Mouse (Mus musculus): ENCODE measurements around the gene Ptprd. TPM values are rescaled to one million over a fixed set of nuclear protein-coding genes. Genes with fewer than 3 reads are reported as not detected.

Ptprd gene
- polyA plus RNA-seq, 1 experiment from 2014 or later = 145 TPM

GRCm38 (mm10) chr4:76351201-76351979 lies 1860.4 kb downstream of the Ptprd start:
- Histone ChIP-seq H3K27me3 (ENCODE audit: control insufficient read depth, insufficient read depth, low read length) (no peaks in the 10 kb centered on the region), H3K4me3 (ENCODE audit: low read depth, low read length) (no peak overlapping the region), H3K9me3 (ENCODE audit: control insufficient read depth, low read length) (no peaks in the 10 kb centered on the region), H3K4me2 (ENCODE audit: low read depth, low read length) (no peak overlapping the region), H3K4me1 (ENCODE audit: control insufficient read depth, insufficient read depth, low read length) (peaks cover 9% of the 10 kb centered on the region), H3K27ac (ENCODE audit: low read depth, low read length) (no peak overlapping the region), H3K36me3 (ENCODE audit: control insufficient read depth, insufficient read depth, low read length) (no peaks in the 10 kb centered on the region), H3K9ac (replicated peaks; ENCODE audit: low read depth, low read length) (no peak overlapping the region)
- WGBS = 35% methylated on average over 8 of the region's 8 CpGs
- peak; percentile 50; the same call in 1 of the 2 replicates for ATAC-seq (ENCODE audit: low read depth)

- ATAC-seq (ENCODE audit: low read depth) = no peak
- H3K36me3 ChIP-seq (ENCODE audit: control insufficient read depth, insufficient read depth, low read length) = no peaks in the 10 kb centered on the region
- no peaks in the 10 kb centered on the region for H3K27me3 ChIP-seq (ENCODE audit: control insufficient read depth, insufficient read depth, low read length)
- WGBS = 14% methylated on average over 3 of the region's 3 CpGs
- no peak overlapping the region for H3K4me3 ChIP-seq (ENCODE audit: low read depth, low read length)
- H3K9ac ChIP-seq (replicated peaks; ENCODE audit: low read depth, low read length) = no peak overlapping the region
- H3K4me2 ChIP-seq (ENCODE audit: low read depth, low read length) = no peak overlapping the region
- peaks cover 9% of the 10 kb centered on the region for H3K4me1 ChIP-seq (ENCODE audit: control insufficient read depth, insufficient read depth, low read length)
- H3K27ac ChIP-seq (ENCODE audit: low read depth, low read length) = no peak overlapping the region
- no peaks in the 10 kb centered on the region for H3K9me3 ChIP-seq (ENCODE audit: control insufficient read depth, low read length)
Observed at GRCm38 (mm10) chr4:76350241-76350962, 1861.4 kb downstream of the Ptprd start.

GRCm38 (mm10) chr4:76344059-76344458 lies 1867.7 kb downstream of the Ptprd start:
- ATAC-seq (ENCODE audit: low read depth) = no peak
- Histone ChIP-seq H3K27me3 (ENCODE audit: control insufficient read depth, insufficient read depth, low read length) (no peaks in the 10 kb centered on the region), H3K36me3 (ENCODE audit: control insufficient read depth, insufficient read depth, low read length) (no peaks in the 10 kb centered on the region), H3K4me1 (ENCODE audit: control insufficient read depth, insufficient read depth, low read length) (no peaks in the 10 kb centered on the region), H3K9me3 (ENCODE audit: control insufficient read depth, low read length) (no peaks in the 10 kb centered on the region), H3K9ac (replicated peaks; ENCODE audit: low read depth, low read length) (no peak overlapping the region), H3K4me2 (ENCODE audit: low read depth, low read length) (no peak overlapping the region), H3K4me3 (ENCODE audit: low read depth, low read length) (no peak overlapping the region), H3K27ac (ENCODE audit: low read depth, low read length) (no peak overlapping the region)
- 68% methylated on average over 3 of the region's 3 CpGs for WGBS

- Histone ChIP-seq H3K4me3 (ENCODE audit: low read depth, low read length) (no peak overlapping the region), H3K4me1 (ENCODE audit: control insufficient read depth, insufficient read depth, low read length) (no peaks in the 10 kb centered on the region), H3K36me3 (ENCODE audit: control insufficient read depth, insufficient read depth, low read length) (no peaks in the 10 kb centered on the region), H3K9me3 (ENCODE audit: control insufficient read depth, low read length) (no peaks in the 10 kb centered on the region), H3K9ac (replicated peaks; ENCODE audit: low read depth, low read length) (no peak overlapping the region), H3K27ac (ENCODE audit: low read depth, low read length) (no peak overlapping the region), H3K4me2 (ENCODE audit: low read depth, low read length) (no peak overlapping the region), H3K27me3 (ENCODE audit: control insufficient read depth, insufficient read depth, low read length) (no peaks in the 10 kb centered on the region)
- no peak for ATAC-seq (ENCODE audit: low read depth)
- WGBS = 62% methylated on average over 1 of the region's 1 CpGs
Observed at GRCm38 (mm10) chr4:76337926-76338325, 1873.8 kb downstream of the Ptprd start.

GRCm38 (mm10) chr4:76327346-76327745 lies 1884.4 kb downstream of the Ptprd start:
- 19% methylated on average over 11 of the region's 11 CpGs for WGBS
- Histone ChIP-seq H3K27me3 (ENCODE audit: control insufficient read depth, insufficient read depth, low read length) (no peaks in the 10 kb centered on the region), H3K4me2 (ENCODE audit: low read depth, low read length) (peak overlapping the region; percentile 36), H3K4me1 (ENCODE audit: control insufficient read depth, insufficient read depth, low read length) (peaks cover 24% of the 10 kb centered on the region; the same call in 1 of the 2 replicates), H3K9me3 (ENCODE audit: control insufficient read depth, low read length) (no peaks in the 10 kb centered on the region), H3K27ac (ENCODE audit: low read depth, low read length) (peak overlapping the region; percentile 60), H3K4me3 (ENCODE audit: low read depth, low read length) (0 out of 2 replicates have a peak overlapping the region, but pooled peaks have one; percentile 15), H3K36me3 (ENCODE audit: control insufficient read depth, insufficient read depth, low read length) (no peaks in the 10 kb centered on the region), H3K9ac (replicated peaks; ENCODE audit: low read depth, low read length) (peak overlapping the region; percentile 34; the same call in 1 of the 2 replicates)
- ATAC-seq (ENCODE audit: low read depth) = peak; percentile 41

GRCm38 (mm10) chr4:76325646-76326045 lies 1886.1 kb downstream of the Ptprd start:
- Histone ChIP-seq H3K9ac (replicated peaks; ENCODE audit: low read depth, low read length) (no peak overlapping the region), H3K27ac (ENCODE audit: low read depth, low read length) (no peak overlapping the region), H3K36me3 (ENCODE audit: control insufficient read depth, insufficient read depth, low read length) (no peaks in the 10 kb centered on the region), H3K4me3 (ENCODE audit: low read depth, low read length) (no peak overlapping the region), H3K27me3 (ENCODE audit: control insufficient read depth, insufficient read depth, low read length) (no peaks in the 10 kb centered on the region), H3K4me2 (ENCODE audit: low read depth, low read length) (no peak overlapping the region), H3K9me3 (ENCODE audit: control insufficient read depth, low read length) (no peaks in the 10 kb centered on the region), H3K4me1 (ENCODE audit: control insufficient read depth, insufficient read depth, low read length) (peaks cover 24% of the 10 kb centered on the region; the same call in 1 of the 2 replicates)
- ATAC-seq (ENCODE audit: low read depth) = peak; percentile 23; the same call in 1 of the 2 replicates
- WGBS = 89% methylated on average over 3 of the region's 3 CpGs

GRCm38 (mm10) chr4:76324928-76325327 lies 1886.8 kb downstream of the Ptprd start:
- H3K4me3 ChIP-seq (ENCODE audit: low read depth, low read length) = no peak overlapping the region
- no peak overlapping the region for H3K9ac ChIP-seq (replicated peaks; ENCODE audit: low read depth, low read length)
- peaks cover 24% of the 10 kb centered on the region; the same call in 1 of the 2 replicates for H3K4me1 ChIP-seq (ENCODE audit: control insufficient read depth, insufficient read depth, low read length)
- peak overlapping the region; percentile 44; the same call in 1 of the 2 replicates for H3K27ac ChIP-seq (ENCODE audit: low read depth, low read length)
- H3K9me3 ChIP-seq (ENCODE audit: control insufficient read depth, low read length) = no peaks in the 10 kb centered on the region
- H3K36me3 ChIP-seq (ENCODE audit: control insufficient read depth, insufficient read depth, low read length) = no peaks in the 10 kb centered on the region
- no peaks in the 10 kb centered on the region for H3K27me3 ChIP-seq (ENCODE audit: control insufficient read depth, insufficient read depth, low read length)
- WGBS = 24% methylated on average over 10 of the region's 10 CpGs
- H3K4me2 ChIP-seq (ENCODE audit: low read depth, low read length) = no peak overlapping the region
- ATAC-seq (ENCODE audit: low read depth) = peak; percentile 69

GRCm38 (mm10) chr4:76324509-76324908 lies 1887.3 kb downstream of the Ptprd start:
- no peaks in the 10 kb centered on the region for H3K27me3 ChIP-seq (ENCODE audit: control insufficient read depth, insufficient read depth, low read length)
- 45% methylated on average over 5 of the region's 5 CpGs for WGBS
- H3K4me2 ChIP-seq (ENCODE audit: low read depth, low read length) = no peak overlapping the region
- no peaks in the 10 kb centered on the region for H3K36me3 ChIP-seq (ENCODE audit: control insufficient read depth, insufficient read depth, low read length)
- H3K9me3 ChIP-seq (ENCODE audit: control insufficient read depth, low read length) = no peaks in the 10 kb centered on the region
- no peak overlapping the region for H3K4me3 ChIP-seq (ENCODE audit: low read depth, low read length)
- H3K4me1 ChIP-seq (ENCODE audit: control insufficient read depth, insufficient read depth, low read length) = peaks cover 24% of the 10 kb centered on the region; the same call in 1 of the 2 replicates
- ATAC-seq (ENCODE audit: low read depth) = peak; percentile 32; the same call in 1 of the 2 replicates
- H3K9ac ChIP-seq (replicated peaks; ENCODE audit: low read depth, low read length) = no peak overlapping the region
- no peak overlapping the region; the same call in 1 of the 2 replicates for H3K27ac ChIP-seq (ENCODE audit: low read depth, low read length)

- 71% methylated on average over 4 of the region's 4 CpGs for WGBS
- no peak overlapping the region for H3K4me3 ChIP-seq (ENCODE audit: low read depth, low read length)
- ATAC-seq (ENCODE audit: low read depth) = no peak
Observed at GRCm38 (mm10) chr4:76319874-76320273, 1891.9 kb downstream of the Ptprd start.

More at GRCm38 (mm10) chr4:76319874-76320273, 1891.9 kb downstream of the Ptprd start:
- H3K9me3 ChIP-seq (ENCODE audit: control insufficient read depth, low read length) = no peaks in the 10 kb centered on the region
- no peaks in the 10 kb centered on the region for H3K27me3 ChIP-seq (ENCODE audit: control insufficient read depth, insufficient read depth, low read length)
- H3K9ac ChIP-seq (replicated peaks; ENCODE audit: low read depth, low read length) = no peak overlapping the region
- H3K27ac ChIP-seq (ENCODE audit: low read depth, low read length) = no peak overlapping the region
- no peaks in the 10 kb centered on the region for H3K36me3 ChIP-seq (ENCODE audit: control insufficient read depth, insufficient read depth, low read length)
- H3K4me2 ChIP-seq (ENCODE audit: low read depth, low read length) = no peak overlapping the region
- H3K4me1 ChIP-seq (ENCODE audit: control insufficient read depth, insufficient read depth, low read length) = peaks cover 4% of the 10 kb centered on the region; the same call in 1 of the 2 replicates

Data from neural tube, embryonic 14.5 days (tissue).